Mouse (Mus musculus) cerebellum, postnatal 10 days (tissue): ENCODE results near the gene Rnf145.

Source experiments
- DNase-seq, 2 experiments: peaks; one replicate each; pipeline ENCODE4 v3.0.0; 2021; ENCODE audit warnings: mixed read lengths in 2 of 2

Rnf145 gene

GRCm38 (mm10) chr11:44564940-44565339 lies 46.2 kb downstream of the Rnf145 start:
- no peak for DNase-seq

- peak; percentile 73 to 79 for DNase-seq
Observed at GRCm38 (mm10) chr11:44570336-44570735, 51.6 kb downstream of the Rnf145 start.

DNA sequence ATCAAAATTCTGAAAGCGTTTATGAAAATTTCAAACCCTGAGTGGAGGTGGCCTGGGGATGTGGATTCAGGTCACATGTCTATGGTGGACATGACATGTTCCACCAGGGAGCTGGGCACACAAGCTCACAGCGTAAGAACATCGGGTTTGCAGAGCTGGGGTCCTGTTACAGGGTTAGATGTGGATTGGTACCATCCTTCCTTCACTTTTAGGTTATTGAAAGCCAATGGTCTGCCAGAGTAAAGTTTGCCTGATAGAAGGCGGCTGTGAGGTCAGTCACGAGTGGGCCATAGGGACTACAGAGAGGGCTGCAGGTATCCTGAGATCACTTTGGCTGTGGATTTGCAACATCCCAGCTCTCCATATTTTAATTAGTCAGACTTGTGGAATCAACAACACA lies 54.0 kb downstream of the Rnf145 start:
- no peak for DNase-seq

DNA sequence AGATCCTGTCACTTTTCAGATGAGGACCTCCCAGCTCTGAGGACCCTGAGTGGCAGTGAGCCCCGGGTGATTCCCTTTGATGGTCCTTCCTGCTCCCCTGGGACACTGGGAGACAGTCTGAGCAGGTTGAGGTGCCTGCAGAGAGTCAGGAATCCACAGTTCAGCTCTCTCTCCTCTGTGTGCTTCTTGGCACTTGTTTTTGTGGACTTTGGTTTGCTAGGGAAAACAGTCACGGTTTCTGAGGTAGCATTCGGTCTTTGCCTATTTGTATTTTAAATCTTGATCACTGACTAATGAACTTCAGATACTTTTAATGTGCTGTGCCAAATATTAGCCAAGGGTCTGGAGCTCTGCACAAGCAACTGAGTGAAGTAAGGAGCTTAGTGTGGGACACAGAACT lies 54.6 kb downstream of the Rnf145 start:
- DNase-seq: no peak

GRCm38 (mm10) chr11:44574391-44574790 lies 55.6 kb downstream of the Rnf145 start:
- DNase-seq: no peak

DNA sequence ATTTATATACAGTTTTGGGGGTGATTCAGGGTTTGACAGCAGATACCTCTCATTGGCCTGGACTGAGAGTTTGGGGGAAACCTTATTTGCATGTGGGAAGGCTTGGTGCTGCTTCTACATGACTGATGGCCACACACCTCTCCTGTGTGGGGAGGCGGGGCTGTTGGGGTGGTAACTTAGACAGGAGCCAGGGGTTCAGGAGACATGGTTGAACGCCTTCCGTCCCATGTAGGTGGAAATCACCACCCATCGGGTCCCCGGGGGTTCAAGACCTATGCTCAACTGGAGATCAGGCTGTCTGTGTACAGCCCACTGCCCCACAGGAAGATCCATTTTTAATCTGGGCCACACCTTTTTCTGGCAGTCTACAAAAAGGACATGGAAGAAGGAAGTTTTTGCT lies 56.1 kb downstream of the Rnf145 start:
- DNase-seq: no peak

- DNase-seq: no peak
Observed at GRCm38 (mm10) chr11:44577911-44578310, 59.1 kb downstream of the Rnf145 start.

DNA sequence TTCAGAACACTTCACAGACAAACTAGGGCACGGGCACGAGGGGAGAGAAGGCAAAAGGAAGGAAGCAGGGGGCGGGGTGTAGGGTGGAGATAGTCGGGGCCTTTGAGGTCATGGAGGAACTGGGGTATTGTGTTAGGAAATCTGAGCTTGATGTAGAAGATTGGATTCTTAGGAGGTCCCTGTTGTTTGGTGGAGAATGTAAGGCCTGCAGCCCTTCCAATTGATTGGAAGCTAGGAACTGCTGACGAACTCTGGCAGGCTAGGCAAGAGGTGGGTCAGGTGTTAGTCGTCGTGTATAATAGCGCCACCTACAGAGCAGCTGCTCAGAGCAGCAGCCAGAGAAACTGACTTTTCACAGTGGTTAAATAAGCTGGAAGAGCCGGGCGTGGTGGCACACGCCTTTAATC lies 62.5 kb downstream of the Rnf145 start:
- DNase-seq: peak; percentile 48 to 53

GRCm38 (mm10) chr11:44586047-44586696 lies 67.4 kb downstream of the Rnf145 start:
- peak; percentile 87 to 92 for DNase-seq

- DNase-seq: no peak
Observed at GRCm38 (mm10) chr11:44593016-44593415, 74.3 kb downstream of the Rnf145 start.

- no peak for DNase-seq
Observed at GRCm38 (mm10) chr11:44594768-44595167, 76.0 kb downstream of the Rnf145 start.

DNA sequence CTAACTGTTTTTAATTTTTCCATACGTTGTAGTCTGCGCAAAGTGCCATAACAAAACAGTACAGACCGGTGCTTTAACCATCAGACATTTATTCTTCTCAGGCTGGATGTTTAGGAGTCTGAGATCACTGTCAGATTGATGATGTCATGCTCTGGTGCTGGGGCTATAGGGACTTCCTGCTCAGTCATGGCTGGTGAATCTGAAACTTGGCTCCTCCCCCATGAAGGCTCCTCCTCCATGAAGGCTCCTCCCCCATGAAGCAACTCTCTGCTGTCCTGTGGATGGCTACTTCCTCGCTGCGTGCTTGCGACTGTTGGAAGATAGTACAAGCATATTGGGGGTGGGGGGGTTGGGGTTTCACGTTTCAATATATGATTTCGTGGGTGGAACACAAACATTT lies 88.1 kb downstream of the Rnf145 start:
- no peak for DNase-seq

DNA sequence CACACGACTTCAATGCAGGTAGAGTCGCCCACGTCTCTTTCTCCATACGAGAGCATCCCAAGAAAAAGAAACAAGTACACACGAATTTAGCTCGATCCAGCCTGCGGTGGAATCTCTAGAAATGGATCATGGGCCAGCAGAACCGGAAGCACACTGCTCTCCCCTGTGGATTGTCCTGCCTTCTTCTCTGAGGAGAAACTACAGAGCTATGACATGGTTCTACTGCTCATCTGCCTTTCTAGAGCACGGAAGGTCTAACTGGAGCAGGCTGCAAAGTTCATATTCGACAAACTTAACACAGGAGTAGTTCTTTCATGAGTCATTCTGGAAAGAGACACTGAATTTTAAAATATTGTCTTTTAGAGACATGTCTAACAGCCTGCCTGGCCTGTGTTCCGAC lies 89.9 kb downstream of the Rnf145 start:
- DNase-seq: no peak

- DNase-seq: peak; percentile 97 to 98
Observed at GRCm38 (mm10) chr11:44610971-44611781, 92.4 kb downstream of the Rnf145 start.

- DNase-seq: no peak
Observed at GRCm38 (mm10) chr11:44612156-44612555, 93.4 kb downstream of the Rnf145 start.

GRCm38 (mm10) chr11:44612681-44613410 lies 94.1 kb downstream of the Rnf145 start:
- DNase-seq: peak; percentile 30 to 35

DNA sequence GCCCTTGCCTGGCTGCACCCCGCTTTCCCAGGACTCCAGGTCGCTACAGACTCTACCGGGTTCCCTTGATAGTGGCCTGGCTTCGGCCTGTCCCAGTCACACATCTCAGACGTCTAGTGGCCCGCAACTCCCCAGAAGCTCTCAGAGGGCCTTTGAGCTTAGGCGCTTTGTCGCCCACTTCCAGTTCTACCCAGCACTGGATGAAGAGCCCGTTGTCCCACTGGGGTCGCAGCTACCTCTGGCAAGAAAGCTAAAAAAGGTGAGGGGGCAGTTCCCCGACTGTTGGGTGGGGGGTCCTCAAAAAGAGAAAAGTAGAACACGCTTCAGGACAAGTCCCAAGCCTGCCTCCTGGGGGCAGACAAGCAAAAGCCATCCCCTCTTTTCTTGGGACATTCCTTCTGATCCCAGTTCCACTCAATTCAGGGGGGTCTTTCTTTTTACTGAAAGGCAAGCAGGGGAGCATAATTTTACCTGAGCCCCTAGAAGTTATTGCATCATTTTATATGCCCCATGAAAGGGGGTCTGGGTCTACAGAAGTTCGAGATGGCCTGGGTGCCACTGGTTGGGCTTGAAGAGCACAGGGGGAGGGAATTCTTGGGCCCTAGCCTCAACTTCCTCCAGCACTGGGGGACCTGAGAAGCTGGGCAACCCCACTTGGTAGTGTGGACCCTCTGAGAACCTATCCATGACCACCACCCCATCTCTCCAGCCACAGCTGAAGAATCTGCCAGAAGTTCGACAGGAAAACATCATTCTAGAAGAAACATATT lies 94.8 kb downstream of the Rnf145 start:
- DNase-seq: peak; percentile 48 to 53
